Mouse (Mus musculus) MEL (cell line): ENCODE data around the gene Cpm. TPM values are rescaled to one million over a fixed set of nuclear protein-coding genes. Genes with fewer than 3 reads are reported as not detected.

ENCODE experiments used
- DNase-seq: peaks from one replicate; pipeline ENCODE4 v3.0.0; 2011; ENCODE audit warnings: low read depth, low spot score
- H3K27ac ChIP-seq: 2 replicates; pipeline ENCODE4 v1.5.1; 2012; ENCODE audit warnings: low read depth, mild to moderate bottlenecking, control low read depth, low read length, moderate library complexity; ENCODE audit not compliant: control insufficient read depth
- H3K27me3 ChIP-seq, 2 experiments: fragments of 150-350 bp in 1 of 2; sonication (generic) in 1 of 2; 2 replicates each; pipeline ENCODE4 v1.6.1; 2012; ENCODE audit warnings: low read length in 2 of 2, mild to moderate bottlenecking in 2 of 2, improper control_type of control experiment in 1 of 2, moderate library complexity in 1 of 2; ENCODE audit not compliant: insufficient read depth in 2 of 2, control insufficient read depth in 1 of 2
- H3K36me3 ChIP-seq, 2 experiments: 2 replicates each; pipeline ENCODE4 v1.6.1; 2012 to 2014; ENCODE audit warnings: low read length in 2 of 2, improper control_type of control experiment in 1 of 2, inconsistent platforms in 1 of 2, mild to moderate bottlenecking in 1 of 2; ENCODE audit not compliant: insufficient read depth in 2 of 2, control insufficient read depth in 1 of 2
- H3K4me1 ChIP-seq, 2 experiments: fragments of 150-350 bp in 1 of 2; sonication (generic) in 1 of 2; 2 replicates each; pipeline ENCODE4 v1.6.1; 2012; ENCODE audit warnings: low read length in 2 of 2, improper control_type of control experiment in 1 of 2, mild to moderate bottlenecking in 1 of 2; ENCODE audit not compliant: insufficient read depth in 2 of 2, control insufficient read depth in 1 of 2
- H3K4me3 ChIP-seq, 2 experiments: fragments of 150-350 bp in 1 of 2; sonication (generic) in 1 of 2; 2 replicates each; pipeline ENCODE4 v1.5.1; 2012; ENCODE audit warnings: low read depth in 2 of 2, low read length in 2 of 2, mild to moderate bottlenecking in 2 of 2, moderate library complexity in 2 of 2, control low read depth in 1 of 2, improper control_type of control experiment in 1 of 2; ENCODE audit not compliant: control insufficient read depth in 1 of 2, insufficient read depth in 1 of 2
- H3K79me2 ChIP-seq: 2 replicates; pipeline ENCODE4 v1.6.1; 2012; ENCODE audit warnings: mild to moderate bottlenecking, low read length, moderate library complexity; ENCODE audit not compliant: control insufficient read depth, poor library complexity, insufficient read depth
- H3K9ac ChIP-seq: 2 replicates; pipeline ENCODE4 v1.6.1; 2012; ENCODE audit warnings: low read depth, mild to moderate bottlenecking, control low read depth, low read length, moderate library complexity; ENCODE audit not compliant: control insufficient read depth, poor library complexity, severe bottlenecking
- H3K9me3 ChIP-seq: fragments of 150-350 bp; sonication (generic); replicated peaks from 2 replicates; pipeline ENCODE4 v1.6.1; 2012; ENCODE audit warnings: mild to moderate bottlenecking, low read length, improper control_type of control experiment, moderate library complexity; ENCODE audit not compliant: insufficient read depth
- CHD2 ChIP-seq: IDR thresholded peaks from 2 replicates; pipeline ENCODE4 v1.6.1; 2011; ENCODE audit warnings: low read length, improper control_type of control experiment
- CTCF ChIP-seq, 3 experiments: IDR thresholded peaks in 2 of 3; conservative IDR thresholded peaks in 1 of 3; 2 replicates each; pipeline ENCODE4 v1.5.1; 2011 to 2012; ENCODE audit warnings: low read length in 3 of 3, low read depth in 2 of 3, mild to moderate bottlenecking in 2 of 3, improper control_type of control experiment in 1 of 3, inconsistent platforms in 1 of 3, mixed read lengths in 1 of 3, moderate library complexity in 1 of 3; ENCODE audit not compliant: control insufficient read depth in 1 of 3, insufficient read depth in 1 of 3, poor library complexity in 1 of 3, severe bottlenecking in 1 of 3
- E2F4 ChIP-seq: IDR thresholded peaks from 2 replicates; pipeline ENCODE4 v1.6.1; 2011; ENCODE audit warnings: low read depth, low read length, improper control_type of control experiment, borderline replicate concordance
- EP300 ChIP-seq, 2 experiments: IDR thresholded peaks; 2 replicates each; pipeline ENCODE4 v1.6.1; 2011; ENCODE audit warnings: improper control_type of control experiment in 2 of 2, low read length in 2 of 2, low read depth in 1 of 2, mild to moderate bottlenecking in 1 of 2
- ETS1 ChIP-seq: IDR thresholded peaks from 2 replicates; pipeline ENCODE4 v1.6.1; 2012; ENCODE audit warnings: low read depth, mild to moderate bottlenecking, inconsistent platforms, low read length, improper control_type of control experiment, moderate library complexity
- GABPA ChIP-seq: IDR thresholded peaks from 2 replicates; pipeline ENCODE4 v1.6.1; 2012; ENCODE audit warnings: low read depth, mild to moderate bottlenecking, inconsistent platforms, low read length, improper control_type of control experiment, moderate library complexity
- GATA1 ChIP-seq: IDR thresholded peaks from 2 replicates; pipeline ENCODE4 v1.6.1; 2011; ENCODE audit warnings: low read depth, low read length, improper control_type of control experiment
- KAT2A ChIP-seq: conservative IDR thresholded peaks from 2 replicates; pipeline ENCODE4 v1.6.1; 2012; ENCODE audit warnings: low read depth, low read length, improper control_type of control experiment, inconsistent platforms
- MAFK ChIP-seq: IDR thresholded peaks from 2 replicates; pipeline ENCODE4 v1.6.1; 2011; ENCODE audit warnings: low read depth, mild to moderate bottlenecking, low read length, improper control_type of control experiment, borderline replicate concordance
- MAZ ChIP-seq: IDR thresholded peaks from 2 replicates; pipeline ENCODE4 v1.6.1; 2012; ENCODE audit warnings: low read depth, mild to moderate bottlenecking, inconsistent platforms, low read length, improper control_type of control experiment
- MEF2A ChIP-seq: IDR thresholded peaks from 2 replicates; pipeline ENCODE4 v1.6.1; 2014; ENCODE audit warnings: low read depth, mild to moderate bottlenecking, inconsistent platforms, low read length, improper control_type of control experiment; ENCODE audit not compliant: poor library complexity, insufficient replicate concordance, severe bottlenecking; ENCODE audit errors: extremely low read depth
- MXI1 ChIP-seq: IDR thresholded peaks from 2 replicates; pipeline ENCODE4 v1.6.1; 2011; ENCODE audit warnings: mild to moderate bottlenecking, low read depth, low read length, improper control_type of control experiment
- MYC ChIP-seq: IDR thresholded peaks from 2 replicates; pipeline ENCODE4 v1.6.1; 2011; ENCODE audit warnings: low read depth, mild to moderate bottlenecking, low read length, improper control_type of control experiment, moderate library complexity
- NELFE ChIP-seq: IDR thresholded peaks from 2 replicates; pipeline ENCODE4 v1.6.1; 2011; ENCODE audit warnings: low read depth, low read length, improper control_type of control experiment
- NRF1 ChIP-seq: IDR thresholded peaks from 2 replicates; pipeline ENCODE4 v1.6.1; 2014; ENCODE audit warnings: low read depth, mild to moderate bottlenecking, inconsistent platforms, low read length, improper control_type of control experiment, moderate library complexity; ENCODE audit not compliant: poor library complexity, insufficient read depth, severe bottlenecking
- POLR2A ChIP-seq, 2 experiments: IDR thresholded peaks; 2 replicates each; pipeline ENCODE4 v1.6.1; 2011 to 2012; ENCODE audit warnings: low read length in 2 of 2, mild to moderate bottlenecking in 2 of 2, control low read depth in 1 of 2, improper control_type of control experiment in 1 of 2, low read depth in 1 of 2, moderate library complexity in 1 of 2; ENCODE audit not compliant: control insufficient read depth in 1 of 2, insufficient read depth in 1 of 2, poor library complexity in 1 of 2
- RAD21 ChIP-seq: IDR thresholded peaks from 2 replicates; pipeline ENCODE4 v1.6.1; 2011; ENCODE audit warnings: mild to moderate bottlenecking, low read depth, low read length, improper control_type of control experiment
- RCOR1 ChIP-seq: IDR thresholded peaks from 2 replicates; pipeline ENCODE4 v1.6.1; 2012; ENCODE audit warnings: low read depth, mild to moderate bottlenecking, inconsistent platforms, low read length, improper control_type of control experiment
- SMC3 ChIP-seq: IDR thresholded peaks from 2 replicates; pipeline ENCODE4 v1.6.1; 2011; ENCODE audit warnings: low read depth, low read length, improper control_type of control experiment
- TCF12 ChIP-seq: IDR thresholded peaks from 2 replicates; pipeline ENCODE4 v1.6.1; 2014; ENCODE audit warnings: low read depth, mild to moderate bottlenecking, inconsistent platforms, low read length, improper control_type of control experiment, moderate library complexity
- ZC3H11A ChIP-seq: IDR thresholded peaks from 2 replicates; pipeline ENCODE4 v1.6.1; 2012; ENCODE audit warnings: low read depth, mild to moderate bottlenecking, inconsistent platforms, low read length, improper control_type of control experiment
- ZKSCAN1 ChIP-seq: IDR thresholded peaks from 2 replicates; pipeline ENCODE4 v1.6.1; 2012; ENCODE audit warnings: low read depth, mild to moderate bottlenecking, inconsistent platforms, low read length, improper control_type of control experiment, moderate library complexity
- polyA plus RNA-seq, 2 experiments: library from polyadenylated mRNA; stranded (reverse) in 1 of 2; unstranded in 1 of 2; fragments of >175 nt in 1 of 2; fragments of >200 nt in 1 of 2; gene quantifications; 2 replicates each; pipeline versions ENCODE4 v1.2.1 to v1.2.4; 2012; ENCODE audit warnings: low replicate concordance in 2 of 2, low read depth in 1 of 2; ENCODE audit not compliant: insufficient read length in 2 of 2, insufficient read depth in 1 of 2, missing spikeins in 1 of 2
- total RNA-seq: library from RNA; depleted of rRNA; stranded (reverse); fragments of 300-350 nt; gene quantifications from 2 replicates; pipeline ENCODE4 v1.2.3, GENCODE M21; 2012

Cpm gene
- total and polyA plus RNA-seq, 3 experiments = 0.04 to 0.40 TPM; not detected in 1

GRCm38 (mm10) chr10:117724804-117725361 is 95.6 kb downstream of the Cpm start:
- no peaks in the 10 kb centered on the region for H3K9me3 ChIP-seq
- no peak for TF ChIP-seq RCOR1
- TF ChIP-seq EP300 (IDR thresholded peaks at IDR 0.05; ENCODE audit: low read depth in 1 of 2, low read length in 2 of 2) = no peak
- no peak for TF ChIP-seq RAD21
- TF ChIP-seq NELFE = no peak
- TF ChIP-seq MYC = no peak
- TF ChIP-seq CTCF (IDR thresholded peaks at IDR 0.05 in 2 of 3, conservative IDR thresholded peaks at IDR 0.05 in 1 of 3; ENCODE audit: control insufficient read depth in 1 of 3, insufficient read depth in 1 of 3, low read depth in 2 of 3, low read length in 3 of 3, poor library complexity in 1 of 3, severe bottlenecking in 1 of 3) = no peak
- peaks cover 0 to 3% of the 10 kb centered on the region in 2 experiments; a peak in 1 of 4 replicates for H3K4me1 ChIP-seq
- H3K79me2 ChIP-seq = no peaks in the 10 kb centered on the region
- H3K9ac ChIP-seq = no peak overlapping the region
- H3K4me3 ChIP-seq = no peak overlapping the region
- no peaks in the 10 kb centered on the region for H3K27me3 ChIP-seq
- H3K36me3 ChIP-seq = peaks cover 0 to 2% of the 10 kb centered on the region in 2 experiments; a peak in 2 of 4 replicates
- H3K27ac ChIP-seq = no peak overlapping the region
- DNase-seq = no peak

- H3K27ac ChIP-seq = no peak overlapping the region
These were observed 96.4 kb downstream of the Cpm start for GRCm38 (mm10) chr10:117725671-117726070.

GRCm38 (mm10) chr10:117726350-117726749 is 97.0 kb downstream of the Cpm start:
- Histone ChIP-seq H3K36me3 (peaks cover 0 to 2% of the 10 kb centered on the region in 2 experiments; a peak in 2 of 4 replicates), H3K79me2 (no peaks in the 10 kb centered on the region), H3K9ac (no peak overlapping the region), H3K27me3 (no peaks in the 10 kb centered on the region), H3K4me1 (peaks cover 0 to 3% of the 10 kb centered on the region in 2 experiments; a peak in 1 of 4 replicates), H3K27ac (no peak overlapping the region), H3K4me3 (no peak overlapping the region), H3K9me3 (no peaks in the 10 kb centered on the region)
- no peak for DNase-seq
- TF ChIP-seq SMC3 = no peak
- no peak for TF ChIP-seq E2F4
- no peak for TF ChIP-seq CHD2
- no peak for TF ChIP-seq KAT2A
- TF ChIP-seq MAFK = no peak
- no peak for TF ChIP-seq TCF12
- TF ChIP-seq GABPA = no peak
- TF ChIP-seq RAD21 = no peak

More at GRCm38 (mm10) chr10:117725671-117726070, 96.4 kb downstream of the Cpm start:
- no peaks in the 10 kb centered on the region for H3K27me3 ChIP-seq
- H3K4me1 ChIP-seq = peaks cover 0 to 3% of the 10 kb centered on the region in 2 experiments; a peak in 1 of 4 replicates
- H3K9me3 ChIP-seq = no peaks in the 10 kb centered on the region
- no peak for DNase-seq
- no peak overlapping the region for H3K4me3 ChIP-seq
- H3K9ac ChIP-seq = no peak overlapping the region
- no peak for TF ChIP-seq CTCF (IDR thresholded peaks at IDR 0.05 in 2 of 3, conservative IDR thresholded peaks at IDR 0.05 in 1 of 3; ENCODE audit: control insufficient read depth in 1 of 3, insufficient read depth in 1 of 3, low read depth in 2 of 3, low read length in 3 of 3, poor library complexity in 1 of 3, severe bottlenecking in 1 of 3)
- no peak for TF ChIP-seq EP300 (IDR thresholded peaks at IDR 0.05; ENCODE audit: low read depth in 1 of 2, low read length in 2 of 2)
- no peak for TF ChIP-seq MAZ
- no peak for TF ChIP-seq SMC3
- TF ChIP-seq GATA1 = no peak
- TF ChIP-seq NRF1 = no peak
- TF ChIP-seq POLR2A (IDR thresholded peaks at IDR 0.05; ENCODE audit: control insufficient read depth in 1 of 2, insufficient read depth in 1 of 2, low read depth in 1 of 2, low read length in 2 of 2, poor library complexity in 1 of 2) = no peak
- no peak for TF ChIP-seq KAT2A
- no peak for TF ChIP-seq ZKSCAN1
- TF ChIP-seq MEF2A = no peak
- TF ChIP-seq MAFK = no peak
- no peak for TF ChIP-seq E2F4
- no peak for TF ChIP-seq ZC3H11A
- TF ChIP-seq MXI1 = no peak
- no peak for TF ChIP-seq NELFE
- TF ChIP-seq ETS1 = no peak
- H3K36me3 ChIP-seq = peaks cover 0 to 2% of the 10 kb centered on the region in 2 experiments; a peak in 2 of 4 replicates
- no peaks in the 10 kb centered on the region for H3K79me2 ChIP-seq
